Mouse (Mus musculus) hindbrain, embryonic 11.5 days (tissue): ENCODE measurements around the gene Msln. TPM values are rescaled to one million over a fixed set of nuclear protein-coding genes. Genes with fewer than 3 reads are reported as not detected.

Experiments used
- ATAC-seq: fragments of 200-750 bp; cut with Nextera tagmentation; 2 replicates; pipeline ENCODE4 v1.8.0; 2017; ENCODE audit warnings: mild to moderate bottlenecking, moderate TSS enrichment, moderate library complexity; ENCODE audit not compliant: low FRiP score
- DNase-seq: peaks from one replicate; pipeline ENCODE4 v3.0.0-alpha.2; 2015; ENCODE audit warnings: low spot score
- H3K27ac ChIP-seq: fragments of 300-500 bp; sonication (generic); 2 replicates; pipeline ENCODE4 v1.5.1; 2014; ENCODE audit warnings: mild to moderate bottlenecking, low read depth, low read length
- H3K27me3 ChIP-seq: fragments of 300-500 bp; sonication (generic); 2 replicates; pipeline ENCODE4 v1.6.1; 2014; ENCODE audit warnings: mild to moderate bottlenecking, low read length, moderate library complexity, mixed read lengths; ENCODE audit not compliant: control insufficient read depth, insufficient read depth
- H3K36me3 ChIP-seq: fragments of 300-500 bp; sonication (generic); 2 replicates; pipeline ENCODE4 v1.6.1; 2014; ENCODE audit warnings: mild to moderate bottlenecking, low read length, moderate library complexity, mixed read lengths; ENCODE audit not compliant: control insufficient read depth, insufficient read depth
- H3K4me1 ChIP-seq: fragments of 300-500 bp; sonication (generic); replicated peaks from 2 replicates; pipeline ENCODE4 v1.6.1; 2014; ENCODE audit warnings: low read length, mixed read lengths; ENCODE audit not compliant: control insufficient read depth, insufficient read depth
- H3K4me2 ChIP-seq: fragments of 300-500 bp; sonication (generic); replicated peaks from 2 replicates; pipeline ENCODE4 v1.6.1; 2014; ENCODE audit warnings: mild to moderate bottlenecking, low read depth, low read length
- H3K4me3 ChIP-seq: fragments of 300-500 bp; sonication (generic); 2 replicates; pipeline ENCODE4 v1.5.1; 2014; ENCODE audit warnings: low read depth, low read length
- H3K9ac ChIP-seq: fragments of 300-500 bp; sonication (generic); 2 replicates; pipeline ENCODE4 v1.6.1; 2014; ENCODE audit warnings: low read depth, low read length
- H3K9me3 ChIP-seq: fragments of 300-500 bp; sonication (generic); 2 replicates; pipeline ENCODE4 v1.6.1; 2016; ENCODE audit warnings: low read length; ENCODE audit not compliant: control insufficient read depth
- WGBS: fragments of 180-500 bp; shearing (Covaris S2); extraction: QIAGEN DNeasy Blood & Tissue Kit; methylation state at CpG from one replicate; pipeline ENCODE4 v1.1.7; 2014; 5-methylcytosine and 5-hydroxymethylcytosine counted together
- polyA plus RNA-seq: library from polyadenylated mRNA; unstranded; fragments of >200 nt; fragmentation: Nextera tagmentation; extraction: Ambion mirVana; gene quantifications from 2 replicates; pipeline ENCODE4 v1.2.1, GENCODE M21; 2014

The Msln gene
- 0.25 TPM in 1 of 2 replicates, not detected in the other for polyA plus RNA-seq

DNA sequence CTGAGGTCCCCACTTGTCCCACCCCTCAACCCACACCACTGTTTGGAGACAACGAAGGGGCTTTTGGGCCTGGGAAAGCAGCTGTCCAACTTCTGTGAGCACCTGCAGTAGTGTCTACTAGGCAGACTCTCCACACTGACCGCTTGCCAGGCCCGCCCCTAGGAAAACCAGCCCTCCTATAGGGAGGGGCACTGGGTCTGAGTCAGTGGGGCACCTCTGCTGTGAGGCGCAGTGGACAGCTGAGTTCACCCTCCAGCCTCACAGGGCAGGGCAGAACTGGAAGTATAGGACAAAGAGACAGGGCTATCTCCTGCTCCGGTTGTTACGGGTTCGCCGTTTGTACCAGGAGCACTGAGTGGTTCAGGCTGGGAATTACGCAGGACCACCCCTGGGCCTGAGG, at the start of gene Msln:
Gene Msln, minus strand, starts transcription at position 138 of the 400 bp plus-strand sequence.
- Histone ChIP-seq H3K27ac (no peak within 1 kb of the TSS), H3K4me3 (no peak within 1 kb of the TSS), H3K4me1 (no peaks in the 10 kb centered on the region), H3K4me2 (no peak within 1 kb of the TSS), H3K9me3 (no peaks in the 10 kb centered on the region), H3K36me3 (no peaks in the 10 kb centered on the region), H3K9ac (no peak within 1 kb of the TSS), H3K27me3 (no peaks in the 10 kb centered on the region)
- ATAC-seq (no peak), DNase-seq (no peak)
- 85% methylated on average over 9 of the region's 9 CpGs for WGBS

DNA sequence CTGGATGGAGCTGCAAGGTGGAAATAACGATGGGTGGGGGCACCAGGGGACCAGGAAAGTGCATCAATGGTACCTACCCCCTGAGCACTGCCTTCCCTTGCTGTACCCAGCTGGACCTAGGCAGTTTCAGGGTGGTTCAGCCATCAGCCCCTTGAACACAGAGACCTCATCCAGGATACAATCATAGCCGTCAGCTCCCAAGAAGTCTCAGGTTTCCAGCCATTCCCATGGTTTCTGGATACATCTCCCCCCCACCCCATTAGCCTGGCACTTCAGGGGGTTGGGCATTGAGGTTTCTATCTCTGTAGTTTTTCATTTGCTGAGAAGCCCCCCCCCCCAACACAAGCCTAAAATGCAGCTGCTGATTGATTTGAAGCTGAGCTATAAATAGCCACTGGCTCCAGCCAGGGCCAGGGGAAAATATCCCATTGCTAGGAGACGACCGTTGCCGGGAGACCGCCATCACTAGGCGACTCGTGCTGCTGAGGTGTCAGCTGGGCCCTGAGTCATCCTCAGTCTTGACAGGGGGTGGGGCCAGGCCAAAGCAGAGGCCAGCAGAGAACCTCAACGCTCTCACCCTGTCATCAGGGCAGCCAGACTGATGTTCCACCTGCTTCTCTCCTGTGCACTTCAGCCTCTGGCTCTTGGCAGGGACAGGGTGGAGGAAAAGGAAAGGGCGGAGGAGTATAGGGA, 48.8 kb upstream of the Msln start:
- Histone ChIP-seq H3K27me3 (no peaks in the 10 kb centered on the region), H3K36me3 (no peaks in the 10 kb centered on the region), H3K4me2 (peak overlapping the region; percentile 16), H3K27ac (peak overlapping the region; percentile 83), H3K4me3 (no peak overlapping the region; the same call in 1 of the 2 replicates), H3K9me3 (no peaks in the 10 kb centered on the region), H3K9ac (peak overlapping the region; percentile 36; the same call in 1 of the 2 replicates), H3K4me1 (peaks cover 12% of the 10 kb centered on the region; the same call in 1 of the 2 replicates)
- 12% methylated on average over 10 of the region's 10 CpGs for WGBS
- peak; percentile 95 for DNase-seq
- peak; percentile 95 for ATAC-seq

- 9% methylated on average over 6 of the region's 6 CpGs for WGBS
- Histone ChIP-seq H3K4me3 (no peak overlapping the region), H3K9me3 (no peaks in the 10 kb centered on the region), H3K4me2 (no peak overlapping the region), H3K27ac (no peak overlapping the region), H3K27me3 (no peaks in the 10 kb centered on the region), H3K9ac (no peak overlapping the region), H3K4me1 (peaks cover 15% of the 10 kb centered on the region), H3K36me3 (no peaks in the 10 kb centered on the region)
- ATAC-seq, result no peak
- peak; percentile 82 for DNase-seq
These were observed 46.9 kb upstream of the Msln start for GRCm38 (mm10) chr17:25801029-25801428.

DNA sequence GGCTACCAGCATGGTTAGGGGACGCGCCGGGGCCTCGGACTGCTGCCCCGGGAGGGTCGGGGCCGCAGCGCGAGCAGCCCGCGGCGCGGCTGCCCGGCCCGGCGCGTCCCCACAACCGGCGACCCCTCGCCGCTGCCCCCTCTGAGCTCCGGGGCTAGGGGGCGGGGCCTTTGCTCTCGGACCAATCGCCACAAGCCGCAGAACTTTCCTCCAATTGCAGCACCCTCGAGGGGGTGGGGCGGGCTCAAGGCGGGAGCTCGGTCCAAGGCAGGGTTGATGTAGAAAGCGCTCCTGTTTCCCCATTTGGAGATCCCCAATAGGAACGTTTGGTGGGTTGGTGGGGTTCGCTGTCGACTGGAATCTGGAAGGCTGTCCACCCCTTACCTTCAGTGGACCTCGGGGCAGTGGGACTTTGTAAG, 42.8 kb upstream of the Msln start, which contains the start of gene Metrn:
Gene Metrn, minus strand, starts transcription at position 186 of the 419 bp plus-strand sequence.
- under 1% methylated on average over 23 of the region's 35 CpGs for whole genome bisulfite sequencing
- Histone ChIP-seq H3K27me3 (no peaks in the 10 kb centered on the region), H3K36me3 (no peaks in the 10 kb centered on the region), H3K4me2 (peak within 1 kb of the TSS; percentile 95), H3K9ac (peak within 1 kb of the TSS; percentile 82), H3K9me3 (no peaks in the 10 kb centered on the region), H3K4me3 (peak within 1 kb of the TSS; percentile 80), H3K4me1 (peaks cover 18% of the 10 kb centered on the region), H3K27ac (peak within 1 kb of the TSS; percentile 94)
- ATAC-seq (peak; percentile 67), DNase-seq (peak; percentile 93)

GRCm38 (mm10) chr17:25796211-25796771, 42.1 kb upstream of the Msln start:
- peak overlapping the region; percentile 94 for H3K27ac ChIP-seq
- H3K27me3 ChIP-seq, result no peaks in the 10 kb centered on the region
- peaks cover 21% of the 10 kb centered on the region for H3K4me1 ChIP-seq
- no peaks in the 10 kb centered on the region for H3K36me3 ChIP-seq
- H3K9me3 ChIP-seq, result no peaks in the 10 kb centered on the region
- 0% methylated on average over 37 of the region's 37 CpGs for WGBS
- peak overlapping the region; percentile 82 for H3K9ac ChIP-seq
- H3K4me2 ChIP-seq, result peak overlapping the region; percentile 95
- DNase-seq (peak; percentile 56), ATAC-seq (no peak)
- H3K4me3 ChIP-seq, result peak overlapping the region; percentile 80

GRCm38 (mm10) chr17:25795609-25796092, 41.5 kb upstream of the Msln start, which contains the start of gene AC134908.4:
Gene AC134908.4, minus strand, starts transcription at chr17:25795659.
- peak within 1 kb of the TSS; percentile 95 for H3K4me2 ChIP-seq
- DNase-seq (peak; percentile 78), ATAC-seq (peak; percentile 48; the same call in 1 of the 2 replicates)
- WGBS, result 2% methylated on average over 6 of the region's 6 CpGs
- peaks cover 23% of the 10 kb centered on the region for H3K4me1 ChIP-seq
- H3K36me3 ChIP-seq, result no peaks in the 10 kb centered on the region
- peak within 1 kb of the TSS; percentile 94 for H3K27ac ChIP-seq
- no peaks in the 10 kb centered on the region for H3K27me3 ChIP-seq
- H3K4me3 ChIP-seq, result peak within 1 kb of the TSS; percentile 80
- no peaks in the 10 kb centered on the region for H3K9me3 ChIP-seq
- peak within 1 kb of the TSS; percentile 82 for H3K9ac ChIP-seq

DNA sequence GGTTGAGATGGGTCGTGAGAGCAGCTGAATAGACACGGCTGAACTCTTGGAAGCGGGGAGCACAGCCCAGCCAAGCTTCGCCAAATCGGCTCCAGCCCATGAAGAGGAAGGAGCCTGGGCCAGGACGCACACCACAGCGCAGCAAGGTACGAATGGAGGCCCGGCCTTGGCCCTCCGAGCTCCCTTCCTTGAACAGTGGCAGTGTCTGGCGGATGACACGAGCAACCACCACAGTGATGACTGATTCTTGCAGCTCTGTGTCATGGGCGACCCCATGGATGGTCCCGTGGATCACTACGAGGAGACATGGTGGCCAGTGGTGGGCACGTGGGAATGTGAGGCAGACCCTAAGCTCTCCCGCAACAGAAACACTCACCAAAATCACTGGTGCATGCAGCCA, 40.8 kb upstream of the Msln start:
- Histone ChIP-seq H3K27me3 (no peaks in the 10 kb centered on the region), H3K9me3 (no peaks in the 10 kb centered on the region), H3K4me2 (peak overlapping the region; percentile 95), H3K4me1 (peaks cover 23% of the 10 kb centered on the region), H3K36me3 (no peaks in the 10 kb centered on the region), H3K27ac (peak overlapping the region; percentile 94), H3K4me3 (peak overlapping the region; percentile 80), H3K9ac (peak overlapping the region; percentile 82)
- ATAC-seq (no peak), DNase-seq (no peak)
- 48% methylated on average over 17 of the region's 17 CpGs for WGBS

DNA sequence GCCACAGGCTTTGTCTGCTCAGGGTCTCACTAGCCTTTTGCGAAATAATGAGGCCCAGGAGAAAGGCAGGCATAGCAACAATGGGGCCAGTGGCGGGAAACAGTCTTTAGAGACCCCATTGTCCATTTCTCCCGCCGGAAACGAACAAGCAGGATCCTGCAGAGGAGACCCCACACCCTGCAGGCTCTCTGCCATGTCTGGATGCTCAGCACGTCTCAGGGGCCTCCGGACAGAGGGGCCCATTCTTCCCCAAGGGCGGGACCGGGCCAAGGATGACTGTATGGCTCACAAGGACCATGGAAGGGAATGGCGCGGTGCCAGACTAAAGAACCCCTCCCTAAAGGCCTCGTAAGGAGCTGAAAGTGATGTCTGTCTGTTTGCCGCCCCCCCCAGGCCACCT, 40.0 kb upstream of the Msln start:
- peak overlapping the region; percentile 95 for H3K4me2 ChIP-seq
- peak overlapping the region; percentile 29 for H3K9ac ChIP-seq
- H3K27me3 ChIP-seq, result no peaks in the 10 kb centered on the region
- ATAC-seq (peak; percentile 30; the same call in 1 of the 2 replicates), DNase-seq (peak; percentile 64)
- peak overlapping the region; percentile 94 for H3K27ac ChIP-seq
- no peaks in the 10 kb centered on the region for H3K9me3 ChIP-seq
- peak overlapping the region; percentile 80; the same call in 1 of the 2 replicates for H3K4me3 ChIP-seq
- 29% methylated on average over 13 of the region's 13 CpGs for WGBS
- peaks cover 23% of the 10 kb centered on the region for H3K4me1 ChIP-seq
- no peaks in the 10 kb centered on the region for H3K36me3 ChIP-seq
